Mouse (Mus musculus) forebrain, embryonic 14.5 days (tissue): ENCODE results near the gene Sigirr. TPM values are rescaled to one million over a fixed set of nuclear protein-coding genes. Genes with fewer than 3 reads are reported as not detected.

Source experiments
- ATAC-seq: fragments of 200-750 bp; cut with Nextera tagmentation; 2 replicates; pipeline ENCODE4 v1.8.0; 2017; ENCODE audit warnings: mild to moderate bottlenecking, moderate library complexity
- DNase-seq: peaks from one replicate; pipeline ENCODE4 v3.0.0-alpha.2; 2015; ENCODE audit warnings: low spot score
- H3K27ac ChIP-seq: fragments of 300-500 bp; sonication (generic); 2 replicates; pipeline ENCODE4 v1.5.1; 2014; ENCODE audit warnings: low read depth, mild to moderate bottlenecking, control low read depth, low read length, moderate library complexity
- H3K27me3 ChIP-seq: fragments of 300-500 bp; sonication (generic); replicated peaks from 2 replicates; pipeline ENCODE4 v1.6.1; 2014; ENCODE audit warnings: low read length, control low read depth, mixed read lengths; ENCODE audit not compliant: control insufficient read depth, insufficient read depth
- H3K36me3 ChIP-seq: fragments of 300-500 bp; sonication (generic); 2 replicates; pipeline ENCODE4 v1.6.1; 2014; ENCODE audit warnings: low read length, control low read depth; ENCODE audit not compliant: control insufficient read depth, insufficient read depth
- H3K4me1 ChIP-seq: fragments of 300-500 bp; sonication (generic); 2 replicates; pipeline ENCODE4 v1.6.1; 2014; ENCODE audit warnings: antibody characterized with exemption, low read length, control low read depth; ENCODE audit not compliant: control insufficient read depth, insufficient read depth
- H3K4me2 ChIP-seq: fragments of 300-500 bp; sonication (generic); 2 replicates; pipeline ENCODE4 v1.6.1; 2014; ENCODE audit warnings: mild to moderate bottlenecking, control low read depth, low read length
- H3K4me3 ChIP-seq: fragments of 300-500 bp; sonication (generic); 2 replicates; pipeline ENCODE4 v1.5.1; 2014; ENCODE audit warnings: low read depth, low read length, control low read depth
- H3K9ac ChIP-seq: fragments of 300-500 bp; sonication (generic); 2 replicates; pipeline ENCODE4 v1.6.1; 2014; ENCODE audit warnings: mild to moderate bottlenecking, low read length, control low read depth, moderate library complexity
- H3K9me3 ChIP-seq: fragments of 300-500 bp; sonication (generic); replicated peaks from 2 replicates; pipeline ENCODE4 v1.6.1; 2016; ENCODE audit warnings: low read length, control low read depth, mixed read lengths; ENCODE audit not compliant: control insufficient read depth
- WGBS: fragments of 180-500 bp; shearing (Covaris S2); extraction: QIAGEN DNeasy Blood & Tissue Kit; methylation state at CpG from one replicate; pipeline ENCODE4 v1.1.7; 2014; 5-methylcytosine and 5-hydroxymethylcytosine counted together
- polyA plus RNA-seq: library from polyadenylated mRNA; unstranded; fragments of >200 nt; fragmentation: Nextera tagmentation; extraction: Ambion mirVana; gene quantifications from 2 replicates; pipeline ENCODE4 v1.2.1, GENCODE M21; 2014

Gene Sigirr
- polyA plus RNA-seq, 1 experiment from 2014 or later: 2.5 TPM

GRCm38 (mm10) chr7:141070058-141070862 lies 30.1 kb downstream of the Sigirr start:
- Histone ChIP-seq H3K4me1 (peaks cover 7% of the 10 kb centered on the region), H3K4me2 (peak overlapping the region; percentile 76), H3K4me3 (peak overlapping the region; percentile 31), H3K9me3 (no peaks in the 10 kb centered on the region), H3K27me3 (peaks cover 4% of the 10 kb centered on the region; the same call in 1 of the 2 replicates), H3K36me3 (peaks cover 36% of the 10 kb centered on the region), H3K9ac (peak overlapping the region; percentile 63), H3K27ac (peak overlapping the region; percentile 52)
- WGBS: 2% methylated on average over 51 of the region's 51 CpGs
- ATAC-seq: peak; percentile 60
- peak; percentile 88 for DNase-seq

- 91% methylated on average over 19 of the region's 19 CpGs for whole genome bisulfite sequencing
- ATAC-seq (no peak), DNase-seq (no peak)
- Histone ChIP-seq H3K27me3 (peaks cover 4% of the 10 kb centered on the region; the same call in 1 of the 2 replicates), H3K4me1 (peaks cover 7% of the 10 kb centered on the region), H3K9me3 (no peaks in the 10 kb centered on the region), H3K36me3 (peaks cover 54% of the 10 kb centered on the region), H3K4me2 (no peak overlapping the region), H3K4me3 (no peak overlapping the region), H3K27ac (no peak overlapping the region), H3K9ac (no peak overlapping the region)
These were observed 32.0 kb downstream of the Sigirr start for GRCm38 (mm10) chr7:141068351-141068750.

- Histone ChIP-seq H3K9ac (no peak overlapping the region), H3K27ac (no peak overlapping the region), H3K4me1 (peaks cover 17% of the 10 kb centered on the region; the same call in 1 of the 2 replicates), H3K4me2 (no peak overlapping the region), H3K9me3 (no peaks in the 10 kb centered on the region), H3K36me3 (peaks cover 54% of the 10 kb centered on the region), H3K27me3 (no peaks in the 10 kb centered on the region), H3K4me3 (no peak overlapping the region)
- WGBS: 96% methylated on average over 7 of the region's 7 CpGs
- ATAC-seq: no peak
- no peak for DNase-seq
These were observed 35.8 kb downstream of the Sigirr start for GRCm38 (mm10) chr7:141064576-141064975.

- Histone ChIP-seq H3K4me3 (no peak overlapping the region), H3K27me3 (no peaks in the 10 kb centered on the region), H3K36me3 (peaks cover 54% of the 10 kb centered on the region), H3K27ac (no peak overlapping the region), H3K4me2 (no peak overlapping the region), H3K4me1 (peaks cover 17% of the 10 kb centered on the region; the same call in 1 of the 2 replicates), H3K9me3 (no peaks in the 10 kb centered on the region), H3K9ac (no peak overlapping the region)
- ATAC-seq (no peak), DNase-seq (no peak)
- WGBS: 93% methylated on average over 7 of the region's 7 CpGs
These were observed 36.2 kb downstream of the Sigirr start for GRCm38 (mm10) chr7:141064175-141064574.

- Histone ChIP-seq H3K4me3 (no peak overlapping the region), H3K27ac (no peak overlapping the region), H3K27me3 (no peaks in the 10 kb centered on the region), H3K9ac (no peak overlapping the region), H3K36me3 (peaks cover 48% of the 10 kb centered on the region), H3K4me1 (peaks cover 17% of the 10 kb centered on the region; the same call in 1 of the 2 replicates), H3K4me2 (no peak overlapping the region), H3K9me3 (no peaks in the 10 kb centered on the region)
- 89% methylated on average over 3 of the region's 3 CpGs for WGBS
- ATAC-seq (no peak), DNase-seq (no peak)
These were observed 37.0 kb downstream of the Sigirr start for GRCm38 (mm10) chr7:141063353-141063752.

- Histone ChIP-seq H3K27me3 (no peaks in the 10 kb centered on the region), H3K4me1 (peaks cover 17% of the 10 kb centered on the region; the same call in 1 of the 2 replicates), H3K27ac (no peak overlapping the region), H3K9me3 (no peaks in the 10 kb centered on the region), H3K4me3 (peak overlapping the region; percentile 94; the same call in 1 of the 2 replicates), H3K9ac (peak overlapping the region; percentile 8; the same call in 1 of the 2 replicates), H3K36me3 (peaks cover 40% of the 10 kb centered on the region), H3K4me2 (peak overlapping the region; percentile 82; the same call in 1 of the 2 replicates)
- WGBS: 82% methylated on average over 7 of the region's 7 CpGs
- ATAC-seq (no peak), DNase-seq (no peak)
These were observed 37.8 kb downstream of the Sigirr start for GRCm38 (mm10) chr7:141062525-141062924.

GRCm38 (mm10) chr7:141061269-141061692 lies 39.1 kb downstream of the Sigirr start:
- H3K4me3 ChIP-seq: peak overlapping the region; percentile 94
- H3K4me1 ChIP-seq: peaks cover 17% of the 10 kb centered on the region; the same call in 1 of the 2 replicates
- no peaks in the 10 kb centered on the region for H3K9me3 ChIP-seq
- H3K27me3 ChIP-seq: no peaks in the 10 kb centered on the region
- H3K4me2 ChIP-seq: peak overlapping the region; percentile 82
- peaks cover 27% of the 10 kb centered on the region for H3K36me3 ChIP-seq
- ATAC-seq: peak; percentile 66
- WGBS: under 1% methylated on average over 37 of the region's 37 CpGs
- peak; percentile 39 for DNase-seq
- peak overlapping the region; percentile 80 for H3K27ac ChIP-seq
- peak overlapping the region; percentile 97 for H3K9ac ChIP-seq

- H3K36me3 ChIP-seq: peaks cover 21% of the 10 kb centered on the region
- under 1% methylated on average over 67 of the region's 72 CpGs for WGBS
These were observed 39.7 kb downstream of the Sigirr start, which contains the start of gene B4galnt4 for GRCm38 (mm10) chr7:141060426-141061242. Gene B4galnt4, plus strand, starts transcription at chr7:141061104.

More at GRCm38 (mm10) chr7:141060426-141061242, 39.7 kb downstream of the Sigirr start, which contains the start of gene B4galnt4:
- Histone ChIP-seq H3K27ac (peak within 1 kb of the TSS; percentile 80), H3K4me3 (peak within 1 kb of the TSS; percentile 94), H3K9ac (peak within 1 kb of the TSS; percentile 97), H3K4me1 (peaks cover 17% of the 10 kb centered on the region; the same call in 1 of the 2 replicates), H3K9me3 (no peaks in the 10 kb centered on the region), H3K27me3 (no peaks in the 10 kb centered on the region), H3K4me2 (peak within 1 kb of the TSS; percentile 82)
- ATAC-seq (peak; percentile 99), DNase-seq (peak; percentile 96)
